Mouse (Mus musculus) right cerebral cortex, postnatal 25 days (tissue): Measurements from ENCODE around the gene Asb18.

Experiments
- DNase-seq: peaks from one replicate; pipeline ENCODE4 v3.0.0; 2022

The Asb18 gene

GRCm38 (mm10) chr1:90014446-90014845 lies at the start of gene Asb18:
TSS of gene Asb18 (minus strand) at chr1:90014666.
- DNase-seq, result no peak

- DNase-seq, result peak; percentile 35
Measured at GRCm38 (mm10) chr1:90060599-90060998, 46.1 kb upstream of the Asb18 start.

GRCm38 (mm10) chr1:90060054-90060453 lies 45.6 kb upstream of the Asb18 start:
- no peak for DNase-seq

- DNase-seq, result peak; percentile 60
Measured at GRCm38 (mm10) chr1:90054991-90055390, 40.5 kb upstream of the Asb18 start.

GRCm38 (mm10) chr1:90051347-90051746 lies 36.9 kb upstream of the Asb18 start:
- peak; percentile 28 for DNase-seq

GRCm38 (mm10) chr1:90050046-90050739 lies 35.7 kb upstream of the Asb18 start:
- DNase-seq, result no peak

- DNase-seq, result no peak
Measured at GRCm38 (mm10) chr1:90028305-90028704, 13.8 kb upstream of the Asb18 start.

- no peak for DNase-seq
Measured at GRCm38 (mm10) chr1:90026945-90027344, 12.5 kb upstream of the Asb18 start.

- DNase-seq, result no peak
Measured at GRCm38 (mm10) chr1:90020336-90020735, 5.9 kb upstream of the Asb18 start.

- no peak for DNase-seq
Measured at GRCm38 (mm10) chr1:90018071-90018470, 3.6 kb upstream of the Asb18 start.

- no peak for DNase-seq
Measured at GRCm38 (mm10) chr1:90013273-90013672, 1.2 kb downstream of the Asb18 start.

GRCm38 (mm10) chr1:90012850-90013249 lies 1.6 kb downstream of the Asb18 start:
- no peak for DNase-seq

- no peak for DNase-seq
Measured at GRCm38 (mm10) chr1:90012168-90012567, 2.3 kb downstream of the Asb18 start.

GRCm38 (mm10) chr1:90010077-90010476 lies 4.4 kb downstream of the Asb18 start:
- no peak for DNase-seq

- no peak for DNase-seq
Measured at GRCm38 (mm10) chr1:90009188-90009587, 5.3 kb downstream of the Asb18 start.

GRCm38 (mm10) chr1:90006666-90007065 lies 7.8 kb downstream of the Asb18 start:
- DNase-seq, result peak; percentile 30

GRCm38 (mm10) chr1:90000981-90001380 lies 13.5 kb downstream of the Asb18 start:
- no peak for DNase-seq

- no peak for DNase-seq
Measured at GRCm38 (mm10) chr1:89999858-90000257, 14.6 kb downstream of the Asb18 start.

GRCm38 (mm10) chr1:89998696-89999095 lies 15.8 kb downstream of the Asb18 start:
- DNase-seq, result no peak

- DNase-seq, result no peak
Measured at GRCm38 (mm10) chr1:89998076-89998475, 16.4 kb downstream of the Asb18 start.

GRCm38 (mm10) chr1:89992256-89992655 lies 22.2 kb downstream of the Asb18 start:
- DNase-seq, result no peak

GRCm38 (mm10) chr1:89977261-89977660 lies 37.2 kb downstream of the Asb18 start:
- no peak for DNase-seq

GRCm38 (mm10) chr1:89976411-89976810 lies 38.1 kb downstream of the Asb18 start:
- DNase-seq, result no peak

GRCm38 (mm10) chr1:89974541-89974940 lies 39.9 kb downstream of the Asb18 start:
- DNase-seq, result no peak

- DNase-seq, result no peak
Measured at GRCm38 (mm10) chr1:89971848-89972247, 42.6 kb downstream of the Asb18 start.
